Mouse (Mus musculus) kidney, embryonic 15.5 days (tissue): ENCODE data around the gene Tcf25. TPM values are rescaled to one million over a fixed set of nuclear protein-coding genes. Genes with fewer than 3 reads are reported as not detected.

Experiments used
- ATAC-seq: fragments of 200-750 bp; cut with Nextera tagmentation; replicated peaks from 2 replicates; pipeline ENCODE4 v1.8.0; 2017; ENCODE audit warnings: moderate TSS enrichment; ENCODE audit not compliant: low FRiP score
- H3K27ac ChIP-seq: fragments of 300-500 bp; sonication (generic); 2 replicates; pipeline ENCODE4 v1.5.1; 2015; ENCODE audit warnings: mild to moderate bottlenecking, inconsistent platforms
- H3K27me3 ChIP-seq: fragments of 300-500 bp; sonication (generic); 2 replicates; pipeline ENCODE4 v1.6.1; 2015; ENCODE audit warnings: inconsistent platforms
- H3K36me3 ChIP-seq: fragments of 300-500 bp; sonication (generic); 2 replicates; pipeline ENCODE4 v1.6.1; 2015; ENCODE audit warnings: inconsistent platforms
- H3K4me1 ChIP-seq: fragments of 300-500 bp; sonication (generic); 2 replicates; pipeline ENCODE4 v1.6.1; 2015; ENCODE audit warnings: inconsistent platforms
- H3K4me2 ChIP-seq: fragments of 300-500 bp; sonication (generic); 2 replicates; pipeline ENCODE4 v1.6.1; 2015; ENCODE audit warnings: moderate library complexity, mild to moderate bottlenecking, inconsistent platforms
- H3K4me3 ChIP-seq: fragments of 300-500 bp; sonication (generic); replicated peaks from 2 replicates; pipeline ENCODE4 v1.5.1; 2015; ENCODE audit warnings: mild to moderate bottlenecking, inconsistent platforms
- H3K9ac ChIP-seq: fragments of 300-500 bp; sonication (generic); 2 replicates; pipeline ENCODE4 v1.6.1; 2015; ENCODE audit warnings: mild to moderate bottlenecking, inconsistent platforms
- H3K9me3 ChIP-seq: fragments of 300-500 bp; sonication (generic); replicated peaks from 2 replicates; pipeline ENCODE4 v1.6.1; 2016; ENCODE audit warnings: inconsistent platforms
- WGBS: fragments of 180-500 bp; shearing (Covaris S2); methylation state at CpG from one replicate; pipeline ENCODE4 v1.1.7; 2015; ENCODE audit warnings: mixed read lengths; 5-methylcytosine and 5-hydroxymethylcytosine counted together
- polyA plus RNA-seq: library from polyadenylated mRNA; unstranded; fragments of >200 nt; fragmentation: Nextera tagmentation; extraction: Ambion mirVana; gene quantifications from 2 replicates; pipeline ENCODE4 v1.2.1, GENCODE M21; 2015

The Tcf25 gene
- polyA plus RNA-seq, 1 experiment from 2014 or later: 157 TPM

DNA sequence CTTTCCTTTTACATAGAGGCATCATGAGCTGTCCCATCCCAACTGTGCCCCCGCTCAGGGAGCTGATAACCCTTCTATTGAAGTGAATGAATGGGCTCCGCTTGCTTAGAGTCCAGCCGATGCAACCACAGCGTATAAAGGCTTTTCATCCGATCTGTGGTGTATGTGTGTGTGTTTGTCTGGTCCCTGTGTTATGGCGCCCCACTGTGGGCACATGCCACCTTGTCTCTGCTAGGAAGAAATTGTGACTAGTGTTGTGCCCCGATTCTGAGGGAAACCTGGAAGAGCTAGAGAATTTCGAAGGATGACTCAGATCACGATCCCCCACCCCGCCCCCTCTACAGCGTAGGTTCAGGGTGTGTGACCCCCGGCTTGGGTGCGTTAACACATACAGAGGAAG, 20.8 kb upstream of the Tcf25 start:
- 43% methylated on average over 13 of the region's 13 CpGs for WGBS
- Histone ChIP-seq H3K4me1 (peaks cover 49% of the 10 kb centered on the region), H3K27ac (no peak overlapping the region), H3K4me2 (peak overlapping the region; percentile 6; the same call in 1 of the 2 replicates), H3K36me3 (no peaks in the 10 kb centered on the region), H3K27me3 (peaks cover 4% of the 10 kb centered on the region; the same call in 1 of the 2 replicates), H3K9ac (no peak overlapping the region), H3K9me3 (no peaks in the 10 kb centered on the region), H3K4me3 (no peak overlapping the region)
- no peak for ATAC-seq

DNA sequence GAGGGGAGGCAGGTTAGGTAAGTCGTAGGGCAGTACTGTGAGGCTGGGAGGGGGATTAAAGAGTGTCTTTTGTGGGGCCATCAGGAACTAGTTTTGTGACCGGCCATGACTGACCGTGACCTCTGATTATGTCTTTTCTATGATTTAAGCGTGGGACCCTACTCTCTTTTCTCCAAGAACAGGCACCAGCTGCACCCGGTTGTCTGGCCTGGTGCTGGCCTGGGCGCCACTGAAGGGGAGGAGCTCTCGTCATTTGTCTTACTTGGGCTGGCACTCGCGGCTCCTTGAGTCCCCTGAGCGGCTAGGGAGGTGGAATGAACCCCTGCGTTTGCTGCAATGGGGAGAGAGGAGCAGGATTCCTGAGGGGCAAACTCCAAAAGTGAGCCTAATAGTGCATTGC, 20.3 kb upstream of the Tcf25 start:
- ATAC-seq: no peak
- H3K4me2 ChIP-seq: no peak overlapping the region
- H3K27me3 ChIP-seq: peaks cover 4% of the 10 kb centered on the region; the same call in 1 of the 2 replicates
- no peaks in the 10 kb centered on the region for H3K36me3 ChIP-seq
- H3K9me3 ChIP-seq: no peaks in the 10 kb centered on the region
- WGBS: 50% methylated on average over 11 of the region's 11 CpGs
- H3K9ac ChIP-seq: no peak overlapping the region
- H3K4me3 ChIP-seq: no peak overlapping the region
- peaks cover 45% of the 10 kb centered on the region for H3K4me1 ChIP-seq
- H3K27ac ChIP-seq: no peak overlapping the region

DNA sequence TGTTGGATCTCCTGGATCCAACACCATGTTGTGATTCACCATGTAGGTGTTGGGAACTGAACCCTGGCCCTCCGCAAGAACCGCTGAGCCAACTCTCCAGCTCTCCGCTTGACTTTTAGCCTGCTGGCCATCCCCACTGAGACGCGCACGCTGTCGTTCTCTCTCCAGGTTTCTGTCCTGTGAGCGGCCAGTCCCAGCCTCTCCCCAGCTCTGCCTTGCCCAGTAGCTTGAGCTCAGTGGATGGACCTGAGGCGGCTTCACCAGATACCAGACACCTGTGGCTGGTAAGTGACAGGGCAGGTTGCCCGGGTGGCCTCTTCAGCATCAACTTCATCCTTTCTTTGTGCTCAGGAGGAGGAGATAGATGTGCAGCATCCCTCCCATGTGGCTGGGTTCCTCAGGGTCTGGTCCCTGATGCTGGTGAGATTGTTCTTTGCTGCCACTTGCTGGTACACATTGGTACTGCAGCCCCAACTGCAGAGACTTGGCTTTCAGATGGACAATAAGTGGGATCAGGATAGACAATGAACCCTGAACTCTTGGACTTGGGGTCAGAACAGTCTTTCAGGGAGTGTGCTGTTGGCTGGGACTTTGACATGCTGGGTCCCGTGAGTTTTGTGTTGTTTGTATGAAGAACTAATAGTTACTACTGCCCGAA, 12.3 kb upstream of the Tcf25 start:
- Histone ChIP-seq H3K36me3 (no peaks in the 10 kb centered on the region), H3K4me1 (no peaks in the 10 kb centered on the region), H3K4me3 (no peak overlapping the region), H3K27me3 (no peaks in the 10 kb centered on the region), H3K27ac (no peak overlapping the region), H3K4me2 (no peak overlapping the region), H3K9ac (no peak overlapping the region), H3K9me3 (no peaks in the 10 kb centered on the region)
- 53% methylated on average over 12 of the region's 12 CpGs for WGBS
- ATAC-seq: peak; percentile 36; the same call in 1 of the 2 replicates

DNA sequence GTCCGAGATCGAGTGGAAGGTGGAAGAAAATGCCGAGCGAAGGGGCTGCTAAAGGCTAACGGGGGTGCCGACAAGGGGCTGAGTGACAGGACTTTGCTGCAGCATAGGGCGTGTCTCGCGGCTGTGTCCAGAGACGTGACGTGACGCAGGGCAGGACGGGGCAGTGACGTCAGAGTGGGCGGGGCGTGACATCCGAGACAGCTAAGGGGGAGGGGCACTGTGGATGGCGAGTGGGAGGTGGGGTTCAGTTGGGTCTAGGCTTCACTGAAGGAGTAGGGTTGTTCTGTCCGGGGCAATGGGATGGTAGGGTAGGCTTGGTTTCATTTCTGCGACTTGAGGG, 656 bp downstream of the Tcf25 start:
- H3K9ac ChIP-seq: peak overlapping the region; percentile 83
- H3K4me1 ChIP-seq: peaks cover 19% of the 10 kb centered on the region
- H3K4me3 ChIP-seq: peak overlapping the region; percentile 91
- no peaks in the 10 kb centered on the region for H3K9me3 ChIP-seq
- peak overlapping the region; percentile 90 for H3K4me2 ChIP-seq
- no peaks in the 10 kb centered on the region for H3K27me3 ChIP-seq
- peak; percentile 85 for ATAC-seq
- peaks cover 22% of the 10 kb centered on the region for H3K36me3 ChIP-seq
- WGBS: under 1% methylated on average over 20 of the region's 20 CpGs
- peak overlapping the region; percentile 99 for H3K27ac ChIP-seq

DNA sequence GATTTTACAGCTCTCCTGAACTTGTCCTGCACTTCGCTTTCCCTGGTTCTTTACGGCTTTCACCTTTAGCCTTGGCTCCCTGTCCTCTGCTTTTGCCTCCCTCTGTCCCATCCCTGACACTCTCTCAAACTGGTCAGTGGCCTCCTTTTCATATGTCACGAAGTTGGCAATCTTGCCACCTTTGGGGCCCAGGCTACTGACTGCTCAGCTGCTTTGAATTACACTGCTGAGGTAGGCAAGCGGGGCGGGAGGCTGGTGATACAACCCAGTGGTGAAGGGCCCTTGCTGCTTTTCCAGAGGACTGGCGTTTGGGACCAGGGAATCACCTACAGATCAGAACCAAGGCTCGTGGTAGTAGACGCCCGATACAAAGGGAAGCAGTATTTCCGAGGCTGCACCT, 2.1 kb downstream of the Tcf25 start:
- Histone ChIP-seq H3K27ac (no peak overlapping the region), H3K9ac (no peak overlapping the region), H3K9me3 (no peaks in the 10 kb centered on the region), H3K4me1 (peaks cover 19% of the 10 kb centered on the region), H3K4me3 (no peak overlapping the region), H3K27me3 (no peaks in the 10 kb centered on the region), H3K36me3 (peaks cover 29% of the 10 kb centered on the region), H3K4me2 (no peak overlapping the region)
- 87% methylated on average over 10 of the region's 10 CpGs for WGBS
- no peak for ATAC-seq

DNA sequence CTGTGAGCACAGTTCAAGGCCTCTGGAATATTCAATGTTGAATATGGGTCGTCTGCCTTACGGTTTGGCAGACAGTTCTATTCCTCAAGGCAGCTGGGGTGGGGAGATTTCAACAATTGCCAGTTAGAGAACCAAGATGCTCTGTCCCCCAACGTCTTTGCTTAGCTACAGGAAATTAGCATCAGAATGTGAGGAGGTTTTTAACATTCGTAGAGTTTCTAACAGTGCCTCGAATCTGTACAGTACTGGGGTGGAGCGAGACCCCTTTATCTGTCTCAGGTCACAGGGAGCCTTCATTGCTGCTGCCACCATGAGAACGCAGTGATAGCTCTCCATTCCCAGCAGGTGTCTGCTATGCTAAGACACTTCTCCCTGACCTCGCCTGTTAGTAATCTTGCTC, 2.6 kb downstream of the Tcf25 start:
- no peak overlapping the region for H3K4me2 ChIP-seq
- H3K27ac ChIP-seq: no peak overlapping the region
- no peaks in the 10 kb centered on the region for H3K9me3 ChIP-seq
- WGBS: 79% methylated on average over 8 of the region's 8 CpGs
- H3K4me3 ChIP-seq: no peak overlapping the region
- peaks cover 31% of the 10 kb centered on the region for H3K36me3 ChIP-seq
- ATAC-seq: no peak
- no peak overlapping the region for H3K9ac ChIP-seq
- peaks cover 19% of the 10 kb centered on the region for H3K4me1 ChIP-seq
- no peaks in the 10 kb centered on the region for H3K27me3 ChIP-seq

DNA sequence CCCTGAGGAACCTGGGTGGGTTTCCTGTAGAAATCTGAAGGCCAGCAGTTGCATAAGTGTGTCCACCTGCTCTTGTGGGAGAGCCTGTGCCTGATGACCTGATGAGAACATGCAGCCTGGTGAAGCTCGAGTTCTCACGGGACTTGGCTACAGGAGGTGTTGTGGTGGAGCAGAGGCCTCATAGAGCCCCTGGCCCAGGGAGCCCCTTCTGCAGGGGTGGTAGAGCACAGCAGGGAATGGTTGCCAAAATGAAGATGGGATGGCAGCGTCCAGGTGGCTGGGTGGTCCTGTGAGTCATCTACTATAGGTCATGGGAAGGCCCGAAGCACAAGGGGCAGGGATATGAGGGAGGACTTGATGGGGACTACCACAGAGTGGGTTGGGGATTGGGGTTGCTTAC, 8.2 kb downstream of the Tcf25 start:
- Histone ChIP-seq H3K4me3 (no peak overlapping the region), H3K27me3 (no peaks in the 10 kb centered on the region), H3K27ac (no peak overlapping the region), H3K4me2 (no peak overlapping the region), H3K9me3 (no peaks in the 10 kb centered on the region), H3K36me3 (peaks cover 79% of the 10 kb centered on the region), H3K4me1 (no peaks in the 10 kb centered on the region), H3K9ac (no peak overlapping the region)
- WGBS: 96% methylated on average over 4 of the region's 4 CpGs
- ATAC-seq: no peak

DNA sequence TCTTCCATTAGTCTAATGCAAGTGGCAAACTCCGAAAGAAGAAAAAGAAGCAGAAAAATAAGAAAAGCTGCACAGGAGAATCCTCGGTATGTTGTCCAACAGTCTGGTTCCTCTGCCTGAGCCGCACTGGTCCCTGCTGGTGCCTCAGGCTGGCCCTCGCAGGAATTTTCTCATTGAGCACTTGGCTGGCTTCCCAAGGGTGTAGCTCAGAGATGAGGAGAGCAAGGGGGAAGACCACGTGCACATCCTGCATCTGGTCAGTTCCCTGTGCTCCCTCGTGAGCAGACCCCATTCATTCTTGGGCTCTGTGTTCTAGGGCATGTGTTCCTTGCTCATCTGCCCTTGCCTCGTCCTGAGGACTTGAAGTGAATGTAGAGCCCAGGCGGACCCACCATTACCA, 9.0 kb downstream of the Tcf25 start:
- Histone ChIP-seq H3K4me2 (no peak overlapping the region), H3K27ac (no peak overlapping the region), H3K9me3 (no peaks in the 10 kb centered on the region), H3K27me3 (no peaks in the 10 kb centered on the region), H3K9ac (no peak overlapping the region), H3K36me3 (peaks cover 80% of the 10 kb centered on the region), H3K4me3 (no peak overlapping the region), H3K4me1 (no peaks in the 10 kb centered on the region)
- WGBS: 85% methylated on average over 8 of the region's 8 CpGs
- ATAC-seq: no peak

DNA sequence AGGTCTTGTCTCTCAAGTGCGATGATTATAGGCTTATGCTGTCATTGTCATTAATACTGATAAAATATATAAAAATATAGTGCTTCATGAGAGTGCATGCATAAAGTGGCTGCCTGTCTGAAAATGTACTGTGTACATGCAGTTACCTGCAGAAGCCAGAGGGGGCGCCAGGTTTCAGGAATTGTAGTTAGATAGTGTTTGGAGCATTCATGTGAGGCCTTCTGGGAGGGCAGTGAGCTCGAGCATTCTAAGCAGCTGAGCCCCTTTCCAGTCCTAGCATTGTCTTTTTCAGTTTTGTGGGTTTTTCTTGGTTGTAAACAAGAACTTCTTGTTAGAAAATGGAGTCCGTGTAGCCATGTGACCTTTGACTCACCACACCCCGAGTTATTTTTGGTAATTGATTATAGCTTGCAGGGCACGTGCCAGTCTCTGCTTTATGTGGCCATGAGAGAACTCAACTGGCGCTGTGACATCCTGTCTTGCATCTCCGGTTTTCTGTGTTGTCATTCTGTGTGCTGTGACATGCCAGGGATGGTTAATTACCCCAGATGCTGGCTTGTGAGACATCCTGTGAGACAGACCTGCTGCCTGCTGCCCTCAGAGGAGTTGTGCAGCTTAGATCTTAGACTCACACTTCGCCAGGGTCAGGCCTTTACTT, 11.5 kb downstream of the Tcf25 start:
- H3K36me3 ChIP-seq: peaks cover 94% of the 10 kb centered on the region

DNA sequence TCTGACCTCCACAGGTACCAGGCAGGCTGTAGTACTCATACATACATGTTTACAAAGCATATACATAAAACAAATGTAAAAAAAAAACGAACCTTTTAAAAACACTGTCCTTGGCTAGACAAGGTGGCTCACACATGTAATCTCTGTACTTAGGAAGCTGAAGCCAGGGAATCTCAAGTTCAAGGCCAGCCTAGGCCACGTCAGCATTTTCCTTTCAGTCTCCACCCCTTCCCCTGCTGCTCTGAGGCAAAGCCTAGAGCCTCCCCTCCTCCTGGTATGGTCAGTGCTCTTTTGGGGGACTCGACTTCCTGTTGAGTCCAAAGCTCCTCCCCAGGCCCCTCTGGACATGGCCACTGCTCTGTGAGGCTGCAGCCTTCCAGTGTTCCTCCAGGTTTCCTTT, 13.5 kb downstream of the Tcf25 start:
- H3K27ac ChIP-seq: no peak overlapping the region
- no peaks in the 10 kb centered on the region for H3K9me3 ChIP-seq
- H3K9ac ChIP-seq: no peak overlapping the region
- no peak overlapping the region for H3K4me2 ChIP-seq
- peaks cover 100% of the 10 kb centered on the region for H3K36me3 ChIP-seq
- ATAC-seq: no peak
- no peaks in the 10 kb centered on the region for H3K27me3 ChIP-seq
- H3K4me3 ChIP-seq: no peak overlapping the region
- no peaks in the 10 kb centered on the region for H3K4me1 ChIP-seq
- WGBS: 76% methylated on average over 3 of the region's 3 CpGs

More for the DNA sequence above, 11.5 kb downstream of the Tcf25 start:
- H3K27ac ChIP-seq: no peak overlapping the region
- H3K9ac ChIP-seq: no peak overlapping the region
- H3K4me1 ChIP-seq: no peaks in the 10 kb centered on the region
- no peak overlapping the region for H3K4me3 ChIP-seq
- H3K27me3 ChIP-seq: no peaks in the 10 kb centered on the region
- WGBS: 71% methylated on average over 9 of the region's 9 CpGs
- no peak for ATAC-seq
- no peak overlapping the region for H3K4me2 ChIP-seq
- H3K9me3 ChIP-seq: no peaks in the 10 kb centered on the region

DNA sequence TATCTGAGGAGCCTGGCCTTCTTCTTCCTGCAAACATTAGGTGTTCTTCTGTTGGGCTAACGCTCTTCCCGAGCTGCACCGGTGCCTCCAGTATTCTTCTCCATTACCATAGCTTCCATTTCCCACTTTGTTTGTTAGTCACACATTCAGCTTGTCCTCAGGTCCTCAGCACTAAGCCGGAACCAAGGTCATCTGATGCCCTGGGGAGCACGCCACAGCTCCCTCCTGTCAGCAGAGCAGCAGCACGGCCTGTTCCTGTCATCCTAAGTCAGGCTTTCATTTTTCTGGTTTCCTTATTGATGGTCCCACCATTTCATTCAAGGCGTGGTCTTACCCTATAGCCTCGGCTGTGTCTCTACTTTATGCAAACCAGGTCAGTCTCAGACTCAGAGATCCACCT, 14.2 kb downstream of the Tcf25 start:
- ATAC-seq: no peak
- Histone ChIP-seq H3K36me3 (peaks cover 100% of the 10 kb centered on the region), H3K27me3 (no peaks in the 10 kb centered on the region), H3K4me1 (no peaks in the 10 kb centered on the region), H3K9me3 (no peaks in the 10 kb centered on the region), H3K4me2 (no peak overlapping the region), H3K9ac (no peak overlapping the region), H3K27ac (no peak overlapping the region), H3K4me3 (no peak overlapping the region)
- 92% methylated on average over 8 of the region's 8 CpGs for WGBS

DNA sequence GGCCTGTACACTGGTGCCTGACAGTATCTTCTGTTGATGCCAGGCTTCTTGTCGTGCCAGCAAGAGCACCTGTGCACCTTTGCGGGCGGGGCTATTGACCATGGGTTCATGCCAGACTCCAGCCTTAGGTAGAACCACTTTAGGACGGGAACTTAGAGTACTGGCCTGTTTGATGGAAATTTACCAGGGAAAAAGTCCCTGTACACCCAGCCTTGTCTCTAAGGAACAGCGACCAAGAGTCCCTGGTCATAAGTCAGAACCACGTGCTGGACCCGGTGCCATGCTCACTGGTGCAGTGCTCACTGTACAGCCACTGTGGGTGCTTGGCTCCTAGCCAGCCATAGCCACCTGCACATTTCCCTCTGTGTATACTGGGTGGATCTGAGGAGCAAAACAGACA, 15.5 kb downstream of the Tcf25 start:
- H3K4me2 ChIP-seq: no peak overlapping the region
- no peak for ATAC-seq
- 95% methylated on average over 7 of the region's 7 CpGs for WGBS
- no peaks in the 10 kb centered on the region for H3K4me1 ChIP-seq
- no peaks in the 10 kb centered on the region for H3K27me3 ChIP-seq
- H3K9me3 ChIP-seq: no peaks in the 10 kb centered on the region
- peaks cover 100% of the 10 kb centered on the region for H3K36me3 ChIP-seq
- H3K9ac ChIP-seq: no peak overlapping the region
- no peak overlapping the region for H3K4me3 ChIP-seq
- no peak overlapping the region for H3K27ac ChIP-seq

DNA sequence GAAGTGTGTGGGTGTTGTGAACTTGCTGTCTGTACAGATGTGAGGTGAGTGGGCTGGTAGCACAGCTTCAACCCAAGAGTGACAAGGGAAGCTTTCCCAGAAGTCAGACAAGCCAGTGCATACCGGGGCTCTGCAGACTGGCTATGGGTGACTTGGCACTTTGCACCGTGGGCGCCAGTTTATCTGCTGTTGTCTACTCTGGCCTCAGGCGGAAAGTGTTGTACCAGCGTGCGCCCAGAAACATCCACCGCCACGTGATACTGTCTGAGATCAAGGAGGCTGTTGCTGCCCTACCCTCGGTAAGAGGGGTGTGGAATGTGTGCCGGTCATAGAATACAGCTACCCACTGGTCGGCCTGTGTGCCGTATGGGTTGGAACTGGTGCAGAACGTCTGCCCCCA, 24.8 kb downstream of the Tcf25 start:
- Histone ChIP-seq H3K27me3 (no peaks in the 10 kb centered on the region), H3K9me3 (no peaks in the 10 kb centered on the region), H3K4me2 (no peak overlapping the region), H3K36me3 (peaks cover 100% of the 10 kb centered on the region), H3K4me3 (no peak overlapping the region), H3K27ac (no peak overlapping the region), H3K4me1 (no peaks in the 10 kb centered on the region), H3K9ac (no peak overlapping the region)
- no peak for ATAC-seq
- WGBS: 93% methylated on average over 13 of the region's 13 CpGs
